Mouse (Mus musculus): ENCODE results near the gene Sarm1.
"Not testable (repeated sequence)": the region's sequence is repeated elsewhere in the genome, so short reads cannot be mapped to it uniquely, and the experiment has no call there.

The Sarm1 gene

GRCm38 (mm10) chr11:78497544-78498522 lies at the start of gene Sarm1:
Sarm1 (minus strand) TSS chr11:78497754.
- peak; percentile 97 for DNase-seq (ENCODE audit: low spot score in 2 of 2)

- no peak for DNase-seq (ENCODE audit: low spot score in 2 of 2)
Observed at GRCm38 (mm10) chr11:78545181-78545580, 47.6 kb upstream of the Sarm1 start.

- DNase-seq (ENCODE audit: low spot score in 2 of 2), result no peak
Observed at GRCm38 (mm10) chr11:78544449-78545111, 47.0 kb upstream of the Sarm1 start.

- no peak for DNase-seq (ENCODE audit: low spot score in 2 of 2)
Observed at GRCm38 (mm10) chr11:78540358-78540757, 42.8 kb upstream of the Sarm1 start.

- DNase-seq (ENCODE audit: low spot score in 2 of 2), result no peak
Observed at GRCm38 (mm10) chr11:78536690-78537084, 39.1 kb upstream of the Sarm1 start.

- peak; percentile 99 for DNase-seq (ENCODE audit: low spot score in 2 of 2)
Observed at GRCm38 (mm10) chr11:78536080-78536689, 38.6 kb upstream of the Sarm1 start, which contains the start of the genes Tnfaip1 and Ift20. Tnfaip1 (minus strand) TSS chr11:78536332. Ift20 (plus strand) TSS chr11:78536361.

GRCm38 (mm10) chr11:78535376-78536079 lies 38.0 kb upstream of the Sarm1 start:
- no peak for DNase-seq (ENCODE audit: low spot score in 2 of 2)

GRCm38 (mm10) chr11:78534516-78534915 lies 37.0 kb upstream of the Sarm1 start:
- DNase-seq (ENCODE audit: low spot score in 2 of 2), result no peak

GRCm38 (mm10) chr11:78531515-78531914 lies 34.0 kb upstream of the Sarm1 start:
- not testable (repeated sequence) for DNase-seq (ENCODE audit: low spot score in 2 of 2)

GRCm38 (mm10) chr11:78531046-78531445 lies 33.5 kb upstream of the Sarm1 start:
- DNase-seq (ENCODE audit: low spot score in 2 of 2), result no peak

GRCm38 (mm10) chr11:78530001-78530400 lies 32.4 kb upstream of the Sarm1 start:
- no peak for DNase-seq (ENCODE audit: low spot score in 2 of 2)

GRCm38 (mm10) chr11:78528714-78529113 lies 31.2 kb upstream of the Sarm1 start:
- no peak for DNase-seq (ENCODE audit: low spot score in 2 of 2)

GRCm38 (mm10) chr11:78524838-78525237 lies 27.3 kb upstream of the Sarm1 start:
- DNase-seq (ENCODE audit: low spot score in 2 of 2), result peak in 1 of 2 experiments; percentile 72

- no peak for DNase-seq (ENCODE audit: low spot score in 2 of 2)
Observed at GRCm38 (mm10) chr11:78523241-78523955, 25.8 kb upstream of the Sarm1 start.

- DNase-seq (ENCODE audit: low spot score in 2 of 2), result no peak
Observed at GRCm38 (mm10) chr11:78522481-78522997, 25.0 kb upstream of the Sarm1 start.

- no peak for DNase-seq (ENCODE audit: low spot score in 2 of 2)
Observed at GRCm38 (mm10) chr11:78521880-78522279, 24.3 kb upstream of the Sarm1 start.

GRCm38 (mm10) chr11:78518931-78519330 lies 21.4 kb upstream of the Sarm1 start:
- DNase-seq (ENCODE audit: low spot score in 2 of 2), result no peak

GRCm38 (mm10) chr11:78515549-78516325 lies 18.2 kb upstream of the Sarm1 start:
- no peak for DNase-seq (ENCODE audit: low spot score in 2 of 2)

GRCm38 (mm10) chr11:78513106-78513790 lies 15.7 kb upstream of the Sarm1 start:
- DNase-seq (ENCODE audit: low spot score in 2 of 2), result no peak

All from right cerebral cortex, postnatal 10 days (tissue).